Mouse (Mus musculus): ENCODE results near the gene Cox6a2. TPM values are rescaled to one million over a fixed set of nuclear protein-coding genes. Genes with fewer than 3 reads are reported as not detected.
"Not testable (repeated sequence)": the region's sequence is repeated elsewhere in the genome, so short reads cannot be mapped to it uniquely, and the experiment has no call there.

Gene Cox6a2
- polyA plus RNA-seq, 1 experiment from 2014 or later, result 0.90 TPM

DNA sequence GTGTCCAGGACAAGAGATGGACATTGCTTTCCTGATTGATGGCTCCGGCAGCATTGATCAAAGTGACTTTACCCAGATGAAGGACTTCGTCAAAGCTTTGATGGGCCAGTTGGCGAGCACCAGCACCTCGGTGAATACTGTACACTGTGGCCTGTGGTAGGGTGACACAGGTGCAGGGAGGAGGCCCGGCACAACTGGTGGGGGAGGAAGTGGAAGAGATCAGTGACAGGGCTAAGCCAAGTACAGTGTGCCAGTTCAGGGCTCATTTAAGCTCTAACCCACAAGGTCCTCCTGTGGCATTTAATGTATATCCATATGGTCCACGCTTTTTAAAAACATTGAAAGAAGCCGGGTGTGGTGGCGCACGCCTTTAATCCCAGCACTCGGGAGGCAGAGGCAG is 24.5 kb downstream of the Cox6a2 start:
- H3K27ac ChIP-seq (ENCODE audit: low read depth, low read length), result no peak overlapping the region
- H3K4me3 ChIP-seq (ENCODE audit: low read depth, low read length), result no peak overlapping the region
- WGBS, result 86% methylated on average over 10 of the region's 10 CpGs
- no peak overlapping the region for H3K9ac ChIP-seq (ENCODE audit: low read depth, low read length)
- no peak for ATAC-seq
- H3K36me3 ChIP-seq (ENCODE audit: control insufficient read depth, insufficient read depth), result no peaks in the 10 kb centered on the region
- no peaks in the 10 kb centered on the region for H3K9me3 ChIP-seq (ENCODE audit: control insufficient read depth)
- TF ChIP-seq CTCF (IDR thresholded peaks at IDR 0.05; ENCODE audit: low read depth), result no peak
- no peaks in the 10 kb centered on the region for H3K27me3 ChIP-seq (replicated peaks; ENCODE audit: control insufficient read depth, insufficient read depth, low read length)
- no peaks in the 10 kb centered on the region for H3K4me1 ChIP-seq (replicated peaks; ENCODE audit: control insufficient read depth, insufficient read depth, low read length)
- no peak overlapping the region for H3K4me2 ChIP-seq (replicated peaks; ENCODE audit: low read depth)

DNA sequence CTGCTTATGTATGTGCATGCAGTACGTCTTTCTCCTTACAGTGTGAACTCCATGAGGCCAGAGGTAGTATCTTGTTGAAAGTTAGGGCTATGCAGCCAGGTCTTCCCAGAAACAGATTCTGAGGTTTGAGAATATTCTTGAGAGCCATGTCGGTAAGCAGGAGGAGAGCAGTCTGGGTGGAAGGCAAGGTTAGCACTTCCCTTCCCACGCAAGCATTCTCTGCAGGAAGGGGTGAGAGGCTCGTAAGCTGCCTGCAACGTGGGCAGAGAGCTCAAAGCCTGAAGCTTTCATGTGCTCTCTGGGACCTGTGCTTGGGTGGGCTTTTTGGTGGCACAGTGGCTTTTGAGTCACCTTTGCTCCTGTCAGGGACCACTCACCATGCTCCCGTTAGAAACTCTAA is 25.6 kb downstream of the Cox6a2 start:
- no peaks in the 10 kb centered on the region for H3K27me3 ChIP-seq (replicated peaks; ENCODE audit: control insufficient read depth, insufficient read depth, low read length)
- H3K9ac ChIP-seq (ENCODE audit: low read depth, low read length), result no peak overlapping the region
- 74% methylated on average over 6 of the region's 6 CpGs for WGBS
- H3K4me3 ChIP-seq (ENCODE audit: low read depth, low read length), result no peak overlapping the region
- TF ChIP-seq CTCF (IDR thresholded peaks at IDR 0.05; ENCODE audit: low read depth), result no peak
- no peak overlapping the region for H3K4me2 ChIP-seq (replicated peaks; ENCODE audit: low read depth)
- no peaks in the 10 kb centered on the region for H3K36me3 ChIP-seq (ENCODE audit: control insufficient read depth, insufficient read depth)
- no peak overlapping the region for H3K27ac ChIP-seq (ENCODE audit: low read depth, low read length)
- H3K9me3 ChIP-seq (ENCODE audit: control insufficient read depth), result no peaks in the 10 kb centered on the region
- no peak for ATAC-seq
- H3K4me1 ChIP-seq (replicated peaks; ENCODE audit: control insufficient read depth, insufficient read depth, low read length), result no peaks in the 10 kb centered on the region

DNA sequence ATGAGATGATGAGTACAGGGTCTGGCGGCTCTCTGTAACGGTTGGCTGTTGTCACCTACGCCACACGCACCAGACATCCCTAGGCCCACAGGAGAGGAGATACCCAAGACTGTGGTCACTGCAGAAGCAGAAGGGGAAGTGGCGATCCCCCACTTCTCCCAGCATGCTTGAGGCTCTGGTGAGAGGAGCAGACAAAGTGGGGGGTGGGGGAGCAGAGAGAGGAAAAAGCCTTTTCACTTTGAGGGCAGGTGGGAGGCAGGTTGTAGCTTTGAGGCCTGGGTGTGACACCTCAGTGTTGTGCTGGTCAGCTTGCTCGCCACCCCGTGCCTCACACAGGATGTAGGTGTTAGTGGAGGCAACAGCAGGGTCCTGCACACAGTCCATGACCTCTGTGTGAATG is 26.1 kb downstream of the Cox6a2 start:
- Histone ChIP-seq H3K4me3 (ENCODE audit: low read depth, low read length) (no peak overlapping the region), H3K4me2 (replicated peaks; ENCODE audit: low read depth) (no peak overlapping the region), H3K36me3 (ENCODE audit: control insufficient read depth, insufficient read depth) (no peaks in the 10 kb centered on the region), H3K4me1 (replicated peaks; ENCODE audit: control insufficient read depth, insufficient read depth, low read length) (no peaks in the 10 kb centered on the region), H3K27me3 (replicated peaks; ENCODE audit: control insufficient read depth, insufficient read depth, low read length) (no peaks in the 10 kb centered on the region), H3K9ac (ENCODE audit: low read depth, low read length) (no peak overlapping the region), H3K27ac (ENCODE audit: low read depth, low read length) (no peak overlapping the region), H3K9me3 (ENCODE audit: control insufficient read depth) (no peaks in the 10 kb centered on the region)
- WGBS, result 80% methylated on average over 7 of the region's 7 CpGs
- ATAC-seq, result no peak
- no peak for TF ChIP-seq CTCF (IDR thresholded peaks at IDR 0.05; ENCODE audit: low read depth)

DNA sequence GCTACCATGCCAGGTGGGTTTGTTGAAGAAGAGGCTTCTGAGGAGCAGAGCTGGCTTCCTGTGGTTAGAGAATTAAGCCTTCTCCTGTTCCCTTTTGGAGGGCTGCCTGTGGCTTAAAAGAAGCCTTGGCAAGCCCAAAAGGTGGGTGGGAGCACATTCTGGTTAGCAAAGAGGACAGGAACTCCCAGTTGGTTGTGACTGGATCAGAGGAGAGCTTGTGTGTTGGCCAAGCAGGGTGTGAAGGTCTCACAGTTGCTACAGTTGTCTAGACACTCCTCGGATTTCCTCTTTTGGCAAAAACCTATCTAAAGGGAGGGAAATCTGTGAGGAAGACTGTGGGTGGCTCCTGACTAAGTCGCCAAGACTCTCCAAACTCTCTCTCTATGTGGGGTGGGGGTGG is 27.8 kb downstream of the Cox6a2 start:
- 77% methylated on average over 2 of the region's 2 CpGs for WGBS
- no peak for ATAC-seq
- H3K9ac ChIP-seq (ENCODE audit: low read depth, low read length), result no peak overlapping the region
- no peak overlapping the region for H3K27ac ChIP-seq (ENCODE audit: low read depth, low read length)
- no peaks in the 10 kb centered on the region for H3K36me3 ChIP-seq (ENCODE audit: control insufficient read depth, insufficient read depth)
- H3K27me3 ChIP-seq (replicated peaks; ENCODE audit: control insufficient read depth, insufficient read depth, low read length), result no peaks in the 10 kb centered on the region
- H3K4me3 ChIP-seq (ENCODE audit: low read depth, low read length), result no peak overlapping the region
- no peaks in the 10 kb centered on the region for H3K9me3 ChIP-seq (ENCODE audit: control insufficient read depth)
- TF ChIP-seq CTCF (IDR thresholded peaks at IDR 0.05; ENCODE audit: low read depth), result no peak
- no peaks in the 10 kb centered on the region for H3K4me1 ChIP-seq (replicated peaks; ENCODE audit: control insufficient read depth, insufficient read depth, low read length)
- no peak overlapping the region for H3K4me2 ChIP-seq (replicated peaks; ENCODE audit: low read depth)

DNA sequence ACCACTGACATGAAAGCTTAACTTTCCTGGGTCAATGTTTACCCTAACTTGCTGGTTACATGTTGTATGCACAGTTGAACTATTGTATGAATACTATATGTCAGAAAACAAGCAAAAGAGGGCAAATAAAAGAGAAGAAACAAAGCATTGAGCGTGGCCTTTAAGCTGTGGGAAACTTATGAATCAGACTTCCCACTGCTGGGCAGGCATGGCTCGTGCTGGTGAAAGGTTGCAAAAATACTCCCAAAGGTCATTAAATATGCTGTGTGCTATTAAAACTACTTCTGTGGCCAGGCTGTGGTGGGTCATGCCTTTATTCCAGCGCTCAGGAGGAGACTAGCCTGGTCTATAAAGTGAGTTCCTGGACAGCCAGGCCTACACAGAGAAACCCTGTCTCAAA is 36.2 kb downstream of the Cox6a2 start:
- Histone ChIP-seq H3K36me3 (ENCODE audit: control insufficient read depth, insufficient read depth) (no peaks in the 10 kb centered on the region), H3K27me3 (replicated peaks; ENCODE audit: control insufficient read depth, insufficient read depth, low read length) (no peaks in the 10 kb centered on the region), H3K9me3 (ENCODE audit: control insufficient read depth) (no peaks in the 10 kb centered on the region), H3K4me2 (replicated peaks; ENCODE audit: low read depth) (no peak overlapping the region), H3K27ac (ENCODE audit: low read depth, low read length) (no peak overlapping the region), H3K4me1 (replicated peaks; ENCODE audit: control insufficient read depth, insufficient read depth, low read length) (no peaks in the 10 kb centered on the region), H3K9ac (ENCODE audit: low read depth, low read length) (no peak overlapping the region), H3K4me3 (ENCODE audit: low read depth, low read length) (no peak overlapping the region)
- no peak for TF ChIP-seq CTCF (IDR thresholded peaks at IDR 0.05; ENCODE audit: low read depth)
- no peak for ATAC-seq
- 82% methylated on average over 3 of the region's 3 CpGs for WGBS

DNA sequence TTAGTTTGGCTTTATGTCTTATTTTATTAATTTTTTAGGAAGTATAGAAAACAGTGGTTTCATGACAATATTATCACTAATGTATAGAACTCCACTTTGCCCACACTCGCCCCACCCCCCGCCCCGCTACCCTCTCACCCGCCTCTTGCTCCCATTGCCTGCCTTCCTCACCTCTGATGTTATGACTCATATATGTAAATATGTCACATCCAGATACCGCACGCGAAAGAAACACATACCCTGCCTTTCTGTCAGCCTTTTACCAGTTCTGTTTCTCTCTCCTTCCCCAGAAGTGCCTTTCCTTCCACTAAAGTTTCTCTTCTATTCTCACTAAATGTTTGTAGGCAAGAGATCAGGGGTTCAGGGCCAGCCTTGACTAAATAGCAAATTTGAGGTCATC is 39.8 kb downstream of the Cox6a2 start:
- no peak for TF ChIP-seq CTCF (IDR thresholded peaks at IDR 0.05; ENCODE audit: low read depth)
- ATAC-seq, result no peak
- H3K9ac ChIP-seq (ENCODE audit: low read depth, low read length), result no peak overlapping the region
- no peaks in the 10 kb centered on the region for H3K36me3 ChIP-seq (ENCODE audit: control insufficient read depth, insufficient read depth)
- no peak overlapping the region for H3K27ac ChIP-seq (ENCODE audit: low read depth, low read length)
- H3K4me3 ChIP-seq (ENCODE audit: low read depth, low read length), result no peak overlapping the region
- no peaks in the 10 kb centered on the region for H3K9me3 ChIP-seq (ENCODE audit: control insufficient read depth)
- WGBS, result 64% methylated on average over 7 of the region's 7 CpGs
- no peak overlapping the region for H3K4me2 ChIP-seq (replicated peaks; ENCODE audit: low read depth)
- no peaks in the 10 kb centered on the region for H3K4me1 ChIP-seq (replicated peaks; ENCODE audit: control insufficient read depth, insufficient read depth, low read length)
- H3K27me3 ChIP-seq (replicated peaks; ENCODE audit: control insufficient read depth, insufficient read depth, low read length), result no peaks in the 10 kb centered on the region

DNA sequence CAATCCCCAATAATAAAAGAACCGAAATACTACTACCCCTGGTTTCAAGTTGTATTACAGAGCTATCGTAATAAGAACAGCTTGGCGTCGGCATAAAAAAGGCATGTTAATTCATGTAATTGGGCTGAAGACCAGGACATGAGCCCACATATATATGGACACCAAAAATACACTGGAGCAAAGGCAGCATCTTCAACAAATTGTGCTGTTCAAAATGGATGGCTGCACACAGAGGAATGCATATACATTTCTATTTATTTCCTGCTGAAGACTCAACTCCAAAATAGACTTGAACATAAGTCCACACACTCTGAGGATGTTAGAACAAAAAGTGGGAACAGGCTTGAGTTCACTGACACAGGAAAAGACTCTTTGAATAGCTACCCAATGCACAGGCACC is 42.2 kb downstream of the Cox6a2 start:
- 93% methylated on average over 4 of the region's 4 CpGs for WGBS
- Histone ChIP-seq H3K27me3 (replicated peaks; ENCODE audit: control insufficient read depth, insufficient read depth, low read length) (no peaks in the 10 kb centered on the region), H3K4me3 (ENCODE audit: low read depth, low read length) (no peak overlapping the region), H3K27ac (ENCODE audit: low read depth, low read length) (no peak overlapping the region), H3K9me3 (ENCODE audit: control insufficient read depth) (no peaks in the 10 kb centered on the region), H3K9ac (ENCODE audit: low read depth, low read length) (no peak overlapping the region), H3K36me3 (ENCODE audit: control insufficient read depth, insufficient read depth) (no peaks in the 10 kb centered on the region), H3K4me2 (replicated peaks; ENCODE audit: low read depth) (no peak overlapping the region), H3K4me1 (replicated peaks; ENCODE audit: control insufficient read depth, insufficient read depth, low read length) (no peaks in the 10 kb centered on the region)
- ATAC-seq, result no peak
- TF ChIP-seq CTCF (IDR thresholded peaks at IDR 0.05; ENCODE audit: low read depth), result no peak

DNA sequence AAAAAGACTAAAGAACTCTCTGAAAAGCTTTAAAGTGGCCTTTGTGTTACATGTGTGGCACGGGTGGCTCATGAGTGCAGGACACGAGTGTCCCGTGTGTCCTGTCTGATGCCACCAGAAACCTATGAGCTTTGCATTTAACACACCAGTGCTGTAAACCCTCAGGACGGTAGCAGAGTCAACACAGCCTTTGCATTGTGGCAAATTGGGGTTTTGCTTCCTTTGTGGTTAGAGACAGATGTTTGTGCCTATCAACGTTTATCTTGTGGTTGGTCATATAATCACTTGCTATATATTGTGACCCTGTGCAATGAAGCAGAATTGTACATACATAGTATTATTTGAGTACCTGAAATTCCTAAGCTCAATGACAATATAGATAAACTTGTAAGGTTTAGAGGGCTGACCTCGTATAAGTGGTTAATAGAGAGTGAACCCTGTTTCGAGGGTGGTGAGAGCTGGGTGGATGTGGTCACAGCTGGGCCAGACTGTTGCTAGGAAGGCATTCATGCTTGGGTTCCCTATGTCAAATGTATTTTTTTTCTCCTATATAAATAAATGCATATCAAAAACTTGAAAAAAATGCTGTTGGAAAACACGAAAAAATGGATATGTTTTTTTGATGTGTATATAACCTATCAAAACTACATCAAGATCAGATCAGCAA is 47.4 kb downstream of the Cox6a2 start:
- not testable (repeated sequence) for H3K4me1 ChIP-seq (replicated peaks; ENCODE audit: control insufficient read depth, insufficient read depth, low read length); H3K27me3 ChIP-seq (replicated peaks; ENCODE audit: control insufficient read depth, insufficient read depth, low read length); H3K36me3 ChIP-seq (ENCODE audit: control insufficient read depth, insufficient read depth); H3K27ac ChIP-seq (ENCODE audit: low read depth, low read length); H3K4me2 ChIP-seq (replicated peaks; ENCODE audit: low read depth); H3K9me3 ChIP-seq (ENCODE audit: control insufficient read depth); ATAC-seq; H3K9ac ChIP-seq (ENCODE audit: low read depth, low read length); H3K4me3 ChIP-seq (ENCODE audit: low read depth, low read length)
- 53% methylated on average over 8 of the region's 8 CpGs for WGBS

Measured in intestine, postnatal 0 days (tissue).